Mouse (Mus musculus): Measurements from ENCODE around the gene Wdr95.
"Not testable (repeated sequence)": the region's sequence is repeated elsewhere in the genome, so short reads cannot be mapped to it uniquely, and the experiment has no call there.

The Wdr95 gene

GRCm38 (mm10) chr5:149517116-149517515 is 11.4 kb upstream of the Wdr95 start:
- DNase-seq (ENCODE audit: low spot score): no peak

GRCm38 (mm10) chr5:149520806-149521205 is 7.7 kb upstream of the Wdr95 start:
- no peak for DNase-seq (ENCODE audit: low spot score)

GRCm38 (mm10) chr5:149523856-149524241 is 4.6 kb upstream of the Wdr95 start:
- no peak for DNase-seq (ENCODE audit: low spot score)

DNA sequence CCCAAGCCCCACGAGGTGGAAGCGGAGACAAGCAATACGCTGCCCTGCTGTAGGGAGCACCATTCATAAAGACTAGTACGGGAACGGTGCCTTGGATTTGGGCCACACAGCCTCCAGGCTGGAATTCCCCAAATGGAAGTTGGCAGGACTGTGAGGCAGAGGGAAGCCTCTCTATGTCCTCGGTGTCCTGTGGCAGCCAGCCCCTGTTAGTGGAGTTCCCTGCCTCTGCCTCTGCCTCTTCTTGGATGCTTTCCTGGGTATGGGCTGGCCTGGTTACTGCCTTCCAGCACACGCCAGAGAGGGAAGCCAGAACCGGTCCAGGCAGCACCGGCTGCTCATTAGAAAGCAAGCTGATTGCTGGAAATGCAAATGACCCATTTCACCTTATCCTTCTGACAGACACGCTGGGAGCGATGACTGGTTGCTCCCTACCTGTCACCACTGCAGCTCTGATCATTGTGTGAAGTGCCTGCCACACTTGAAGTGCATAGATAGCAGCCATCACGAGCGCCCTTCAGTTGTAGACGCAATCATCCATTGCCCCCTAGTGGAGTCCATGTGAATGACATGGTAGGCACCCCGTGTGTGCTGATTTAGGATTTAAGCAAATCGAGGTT is 4.1 kb upstream of the Wdr95 start:
- peak; percentile 61 for DNase-seq (ENCODE audit: low spot score)

DNA sequence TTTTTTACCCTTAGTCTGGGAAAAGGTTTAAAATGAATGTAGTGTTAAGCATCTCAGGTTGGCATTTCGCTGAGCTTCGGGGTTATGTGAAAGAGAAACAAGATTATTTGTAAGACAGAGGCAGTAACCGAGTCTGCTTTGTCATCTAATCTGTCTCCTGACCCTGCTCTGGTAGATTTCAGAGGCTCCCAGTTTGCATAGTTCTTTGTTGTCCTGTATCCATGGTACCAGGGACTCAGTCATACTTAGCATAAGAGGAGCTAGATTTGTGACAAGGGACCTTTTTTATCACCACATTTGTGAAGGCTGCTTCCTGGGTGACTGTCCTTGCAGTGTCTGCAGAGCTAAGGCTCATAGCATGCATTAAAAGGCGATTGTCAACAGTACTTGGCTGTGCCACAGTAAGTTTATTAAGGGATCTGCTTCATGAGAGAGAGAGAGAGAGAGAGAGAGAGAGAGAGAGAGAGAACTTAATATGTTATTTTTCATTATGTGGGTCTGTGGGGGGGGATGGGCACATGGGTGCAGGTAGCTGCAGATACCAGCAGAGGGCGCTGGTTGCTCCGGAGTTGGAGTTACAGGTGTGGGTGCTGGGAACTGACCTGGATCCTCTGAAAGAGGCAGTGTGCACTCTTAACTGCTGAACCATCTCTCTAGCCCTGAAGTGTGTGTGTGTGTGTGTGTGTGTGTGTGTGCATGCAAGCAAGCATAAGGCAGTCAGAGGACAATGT is 3.3 kb upstream of the Wdr95 start:
- DNase-seq (ENCODE audit: low spot score): no peak

- DNase-seq (ENCODE audit: low spot score): no peak
Measured at GRCm38 (mm10) chr5:149526467-149526951, 2.0 kb upstream of the Wdr95 start.

- not testable (repeated sequence) for DNase-seq (ENCODE audit: low spot score)
Measured at GRCm38 (mm10) chr5:149527292-149527691, 1.2 kb upstream of the Wdr95 start.

GRCm38 (mm10) chr5:149533847-149534246 is 5.4 kb downstream of the Wdr95 start:
- no peak for DNase-seq (ENCODE audit: low spot score)

DNA sequence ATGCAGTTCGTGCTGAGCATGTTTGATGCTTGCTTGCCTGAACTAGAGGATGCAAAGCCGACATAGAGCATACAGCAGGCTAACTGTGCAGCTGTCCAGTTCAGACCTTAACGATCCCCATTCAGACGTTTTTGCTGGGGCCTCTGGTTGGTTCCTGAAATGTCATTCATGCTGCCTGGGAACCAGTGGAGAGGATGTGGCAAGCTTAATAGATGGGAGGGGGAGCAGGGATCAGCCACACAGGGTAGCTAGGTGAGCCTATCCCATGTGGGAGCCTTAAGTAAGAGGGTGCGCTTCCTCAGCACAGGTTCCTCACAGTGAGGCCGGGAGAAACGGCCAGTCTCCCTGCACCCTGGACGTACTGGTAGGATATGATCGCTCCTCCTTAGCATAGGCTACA is 7.5 kb downstream of the Wdr95 start:
- DNase-seq (ENCODE audit: low spot score): no peak

GRCm38 (mm10) chr5:149537796-149538511 is 9.5 kb downstream of the Wdr95 start:
- no peak for DNase-seq (ENCODE audit: low spot score)

DNA sequence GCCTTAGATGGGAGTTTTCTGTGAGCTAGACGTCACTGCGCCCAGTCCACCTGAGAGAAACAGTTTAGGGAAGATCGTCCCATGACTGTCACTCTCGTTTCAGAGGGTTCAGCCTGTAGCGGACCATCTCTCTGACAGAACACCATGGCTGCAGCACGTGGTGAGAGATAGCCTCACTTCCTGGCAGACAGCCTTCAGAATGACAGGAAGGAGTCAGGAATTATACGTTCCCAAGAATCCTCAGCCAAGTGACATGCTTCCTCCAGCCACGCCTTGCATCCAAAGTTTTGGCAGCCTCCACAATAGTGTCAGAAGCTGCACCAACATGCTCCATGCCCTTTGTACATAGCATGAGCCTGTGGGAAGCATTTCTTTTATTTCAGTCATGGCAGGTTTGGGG is 10.1 kb downstream of the Wdr95 start:
- no peak for DNase-seq (ENCODE audit: low spot score)

DNA sequence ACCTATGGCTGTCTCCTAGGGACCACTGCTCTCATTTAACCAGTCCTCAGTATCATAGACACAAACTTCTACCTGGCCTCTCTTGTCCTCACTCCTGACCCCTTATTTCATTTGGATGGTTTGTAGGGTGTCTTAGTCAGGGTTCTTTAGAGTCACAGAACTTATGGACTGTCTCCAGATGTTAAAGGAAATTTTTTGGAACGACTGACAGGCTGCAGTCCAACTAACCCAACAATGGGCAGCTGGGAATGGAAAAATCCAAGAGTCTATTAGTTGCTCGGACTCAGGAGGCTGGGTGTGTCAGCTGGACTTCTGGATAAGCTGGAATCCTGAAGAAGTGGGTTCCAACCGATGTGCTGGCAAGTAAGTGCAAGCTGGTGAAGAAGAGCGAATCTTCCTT is 10.6 kb downstream of the Wdr95 start:
- no peak for DNase-seq (ENCODE audit: low spot score)

- no peak for DNase-seq (ENCODE audit: low spot score)
Measured at GRCm38 (mm10) chr5:149551179-149551578, 22.7 kb downstream of the Wdr95 start.

DNA sequence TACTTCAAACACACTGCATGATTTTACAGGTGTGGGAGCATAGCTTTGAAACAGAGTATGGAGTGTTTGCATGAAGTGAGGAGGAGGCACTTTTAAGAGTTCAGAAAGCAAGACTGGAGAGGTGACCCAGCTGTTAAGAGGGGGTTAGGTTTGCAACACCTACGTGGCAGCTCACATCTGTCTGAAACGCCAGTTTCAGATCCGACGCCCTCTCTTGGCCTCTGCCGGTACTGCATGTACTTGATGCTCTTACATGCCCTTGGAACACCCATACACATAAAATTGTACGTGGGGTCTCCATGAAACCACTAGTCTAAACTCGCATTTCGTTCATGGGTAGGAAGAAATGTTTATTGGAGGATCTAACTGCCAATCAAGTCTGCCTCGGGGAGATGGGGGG is 24.3 kb downstream of the Wdr95 start:
- DNase-seq (ENCODE audit: low spot score): peak; percentile 8

GRCm38 (mm10) chr5:149553373-149553772 is 24.9 kb downstream of the Wdr95 start:
- DNase-seq (ENCODE audit: low spot score): no peak

GRCm38 (mm10) chr5:149554397-149554796 is 25.9 kb downstream of the Wdr95 start:
- no peak for DNase-seq (ENCODE audit: low spot score)

- no peak for DNase-seq (ENCODE audit: low spot score)
Measured at GRCm38 (mm10) chr5:149560903-149561588, 32.6 kb downstream of the Wdr95 start.

DNA sequence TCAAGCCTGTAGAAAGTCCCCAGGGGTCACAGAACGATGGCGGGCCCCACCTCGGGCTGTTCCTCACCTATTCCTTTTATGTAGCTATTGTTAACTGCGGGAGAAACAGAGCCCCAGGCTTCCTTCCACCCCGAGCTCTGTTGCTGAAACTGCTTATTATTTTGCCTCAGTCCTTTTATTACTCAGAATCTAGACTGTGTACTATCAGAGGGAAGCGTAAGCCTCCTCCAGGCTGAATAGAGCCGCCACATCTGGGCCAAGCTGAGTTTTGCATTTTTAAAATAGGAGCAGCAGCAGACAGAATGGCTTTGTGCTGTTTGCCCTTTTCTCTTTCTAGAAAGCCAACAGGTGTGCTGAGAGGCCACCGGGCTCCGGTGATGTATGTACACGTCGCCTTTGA is 37.5 kb downstream of the Wdr95 start:
- DNase-seq (ENCODE audit: low spot score): no peak

DNA sequence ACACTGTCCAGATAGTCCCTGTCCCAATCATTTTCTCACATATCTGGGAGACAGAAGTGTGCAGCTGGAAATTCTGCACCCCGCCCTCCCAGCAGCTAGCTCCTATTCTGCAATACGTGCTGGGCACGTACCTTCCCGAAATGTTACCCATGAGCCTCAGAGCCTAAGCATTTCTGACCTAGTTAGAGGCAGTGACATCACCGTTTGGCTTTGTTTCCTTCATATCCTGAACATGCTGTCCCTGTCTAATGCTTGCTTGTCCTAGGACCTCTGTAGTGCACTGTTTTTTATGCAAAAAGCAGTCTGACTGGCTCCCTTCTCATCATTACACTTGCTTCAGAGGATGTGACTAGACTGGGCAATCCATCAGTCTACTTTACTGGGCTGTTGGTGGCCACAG is 38.5 kb downstream of the Wdr95 start:
- no peak for DNase-seq (ENCODE audit: low spot score)

GRCm38 (mm10) chr5:149568993-149569392 is 40.5 kb downstream of the Wdr95 start:
- DNase-seq (ENCODE audit: low spot score): no peak

GRCm38 (mm10) chr5:149576977-149577376 is 48.5 kb downstream of the Wdr95 start:
- DNase-seq (ENCODE audit: low spot score): no peak

DNA sequence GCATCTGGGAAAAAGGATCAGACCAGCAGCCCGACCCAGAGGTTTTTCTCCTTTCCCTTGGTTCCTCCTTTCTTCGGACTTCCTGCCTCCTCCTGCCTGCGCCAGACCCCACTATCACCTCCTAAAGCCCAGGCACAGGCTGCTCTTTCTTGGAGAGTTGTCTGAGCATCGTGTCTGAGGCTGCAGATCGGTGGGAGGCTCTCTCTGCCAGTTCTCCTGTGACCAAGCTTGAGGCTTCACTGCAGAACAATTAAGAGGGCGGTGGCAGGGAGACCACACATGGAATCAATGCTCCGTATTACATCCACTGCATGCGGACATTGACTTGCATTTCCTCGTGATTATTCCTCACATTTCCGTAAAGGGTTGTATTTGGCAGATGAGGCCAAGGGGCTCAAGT is 49.0 kb downstream of the Wdr95 start:
- DNase-seq (ENCODE audit: low spot score): no peak

Data from c-Kit-positive CD71-positive TER-119-positive erythroid progenitor cells, embryonic 14.5 days (primary cell).